Mouse (Mus musculus) midbrain, embryonic 14.5 days (tissue): ENCODE data around the gene Ube2e1. TPM values are rescaled to one million over a fixed set of nuclear protein-coding genes. Genes with fewer than 3 reads are reported as not detected.

Experiments
- ATAC-seq: fragments of 200-750 bp; cut with Nextera tagmentation; 2 replicates; pipeline ENCODE4 v1.8.0; 2017; ENCODE audit warnings: moderate number of reproducible peaks, moderate library complexity; ENCODE audit not compliant: low FRiP score, low TSS enrichment
- DNase-seq: peaks from one replicate; pipeline ENCODE4 v3.0.0-alpha.2; 2015
- H3K27ac ChIP-seq: fragments of 300-500 bp; sonication (generic); replicated peaks from 2 replicates; pipeline ENCODE4 v1.5.1; 2014; ENCODE audit warnings: mild to moderate bottlenecking, low read depth, low read length, moderate library complexity
- H3K27me3 ChIP-seq: fragments of 300-500 bp; sonication (generic); 2 replicates; pipeline ENCODE4 v1.6.1; 2014; ENCODE audit warnings: low read length, control low read depth, mixed read lengths; ENCODE audit not compliant: control insufficient read depth, insufficient read depth
- H3K36me3 ChIP-seq: fragments of 300-500 bp; sonication (generic); 2 replicates; pipeline ENCODE4 v1.6.1; 2014; ENCODE audit warnings: low read length, control low read depth; ENCODE audit not compliant: control insufficient read depth, insufficient read depth
- H3K4me1 ChIP-seq: fragments of 300-500 bp; sonication (generic); 2 replicates; pipeline ENCODE4 v1.6.1; 2014; ENCODE audit warnings: mild to moderate bottlenecking, antibody characterized with exemption, low read length, control low read depth; ENCODE audit not compliant: control insufficient read depth, insufficient read depth
- H3K4me2 ChIP-seq: fragments of 300-500 bp; sonication (generic); 2 replicates; pipeline ENCODE4 v1.6.1; 2014; ENCODE audit warnings: mild to moderate bottlenecking, low read length, moderate library complexity
- H3K4me3 ChIP-seq: fragments of 300-500 bp; sonication (generic); replicated peaks from 2 replicates; pipeline ENCODE4 v1.5.1; 2014; ENCODE audit warnings: low read depth, low read length
- H3K9ac ChIP-seq: fragments of 300-500 bp; sonication (generic); replicated peaks from 2 replicates; pipeline ENCODE4 v1.6.1; 2014; ENCODE audit warnings: mild to moderate bottlenecking, low read length, moderate library complexity
- H3K9me3 ChIP-seq: fragments of 300-500 bp; sonication (generic); 2 replicates; pipeline ENCODE4 v1.6.1; 2016; ENCODE audit warnings: low read length, control low read depth, mixed read lengths; ENCODE audit not compliant: control insufficient read depth
- WGBS: fragments of 180-500 bp; shearing (Covaris S2); extraction: QIAGEN DNeasy Blood & Tissue Kit; methylation state at CpG from one replicate; pipeline ENCODE4 v1.1.7; 2014; 5-methylcytosine and 5-hydroxymethylcytosine counted together
- polyA plus RNA-seq: library from polyadenylated mRNA; unstranded; fragments of >200 nt; fragmentation: Nextera tagmentation; extraction: Ambion mirVana; gene quantifications from 2 replicates; pipeline ENCODE4 v1.2.1, GENCODE M21; 2014

Ube2e1 gene
- polyA plus RNA-seq, result 83.0 and 139 TPM in 2 replicates

DNA sequence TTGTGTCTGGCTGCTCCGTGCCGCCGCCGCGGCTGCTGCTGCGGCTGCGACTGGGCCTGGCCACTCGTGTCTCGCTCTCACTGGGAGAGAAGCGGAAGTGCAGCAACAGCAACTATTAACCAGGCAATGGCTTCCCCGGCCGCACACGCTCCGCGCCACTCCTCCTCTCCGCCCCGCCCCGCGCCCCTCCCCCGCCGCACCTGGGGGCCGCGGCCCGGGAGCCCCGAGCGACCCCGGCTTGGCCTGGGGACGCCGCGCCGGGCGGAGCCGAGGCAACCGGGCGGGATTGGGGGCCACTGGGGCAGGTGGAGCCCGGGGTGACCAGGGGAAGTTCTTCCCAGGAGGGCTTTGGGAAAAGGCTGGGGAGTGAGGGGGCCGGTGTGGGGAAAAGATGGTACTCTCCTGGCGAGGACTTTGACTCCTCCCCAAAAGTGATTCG is at the start of gene Ube2e1:
Gene Ube2e1, minus strand, starts transcription at position 167 of the 439 bp plus-strand sequence.
- under 1% methylated on average over 39 of the region's 39 CpGs for WGBS

DNA sequence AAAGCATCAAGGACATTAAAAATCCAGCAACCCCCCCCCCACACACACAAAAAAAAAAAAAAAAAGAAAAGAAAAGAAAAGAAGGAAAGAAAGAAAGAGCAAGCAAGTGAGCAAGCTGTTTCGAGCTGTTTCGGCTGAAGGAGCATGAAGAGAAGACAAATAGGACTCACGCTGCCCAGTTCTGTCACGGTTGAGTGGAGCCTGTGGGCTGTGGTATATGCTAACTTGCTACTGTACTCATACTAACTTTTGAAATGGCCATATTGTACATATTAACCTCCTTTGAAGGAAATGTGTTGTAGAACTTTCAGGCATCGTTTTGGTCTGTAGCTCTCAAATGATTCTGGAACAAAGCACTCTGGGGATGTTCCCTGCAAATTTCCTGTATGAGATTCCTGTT is 48.2 kb upstream of the Ube2e1 start:
- no peak overlapping the region for H3K4me2 ChIP-seq
- H3K27me3 ChIP-seq, result no peaks in the 10 kb centered on the region
- H3K27ac ChIP-seq, result no peak overlapping the region
- no peak overlapping the region for H3K4me3 ChIP-seq
- H3K9ac ChIP-seq, result no peak overlapping the region
- WGBS, result 61% methylated on average over 5 of the region's 5 CpGs
- no peaks in the 10 kb centered on the region for H3K4me1 ChIP-seq
- H3K36me3 ChIP-seq, result no peaks in the 10 kb centered on the region
- DNase-seq, result no peak
- H3K9me3 ChIP-seq, result no peaks in the 10 kb centered on the region
- ATAC-seq, result no peak

More for the DNA sequence above, at the start of gene Ube2e1:
- Histone ChIP-seq H3K9ac (peak within 1 kb of the TSS; percentile 98), H3K9me3 (no peaks in the 10 kb centered on the region), H3K27me3 (no peaks in the 10 kb centered on the region), H3K27ac (peak within 1 kb of the TSS; percentile 87), H3K4me1 (peaks cover 23% of the 10 kb centered on the region), H3K4me3 (peak within 1 kb of the TSS; percentile 89), H3K36me3 (peaks cover 8% of the 10 kb centered on the region; the same call in 1 of the 2 replicates), H3K4me2 (peak within 1 kb of the TSS; percentile 51)
- peak; percentile 87 for DNase-seq
- ATAC-seq, result peak; percentile 91

DNA sequence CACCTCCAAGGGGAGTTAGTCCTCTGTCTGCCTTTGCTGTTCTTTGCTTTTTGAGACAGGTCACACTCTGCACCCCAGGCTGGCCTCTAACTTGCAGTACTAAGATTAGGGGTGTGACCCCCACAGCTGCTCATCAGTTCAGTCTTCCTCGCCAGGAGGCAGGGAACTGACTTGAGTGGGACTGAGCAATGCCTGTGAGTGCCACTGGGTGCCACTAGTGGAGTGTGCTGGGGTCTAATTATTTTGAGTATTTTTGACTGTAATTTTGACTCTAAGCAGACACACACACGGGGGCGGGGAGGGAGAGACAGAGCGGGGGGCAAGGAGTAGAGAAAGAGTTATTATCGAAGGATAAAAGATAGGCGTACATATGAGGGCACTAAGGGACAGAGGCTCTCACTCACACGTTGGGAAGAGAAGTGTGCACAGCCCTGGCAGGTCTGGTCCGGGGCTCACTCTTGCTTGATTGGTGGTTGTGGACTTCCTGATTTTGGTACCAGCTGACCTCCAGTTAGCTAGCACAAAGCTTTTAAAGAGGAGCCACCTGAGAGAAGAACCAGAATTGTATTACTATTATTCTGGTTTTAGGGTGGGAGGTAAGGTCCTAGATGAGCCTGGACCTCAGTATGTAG is 46.4 kb upstream of the Ube2e1 start:
- DNase-seq (peak; percentile 46), ATAC-seq (no peak)
- no peak overlapping the region for H3K27ac ChIP-seq
- no peak overlapping the region for H3K4me2 ChIP-seq
- H3K9me3 ChIP-seq, result no peaks in the 10 kb centered on the region
- H3K4me1 ChIP-seq, result no peaks in the 10 kb centered on the region; the same call in 1 of the 2 replicates
- H3K4me3 ChIP-seq, result no peak overlapping the region
- WGBS, result 71% methylated on average over 8 of the region's 8 CpGs
- no peak overlapping the region for H3K9ac ChIP-seq
- H3K27me3 ChIP-seq, result no peaks in the 10 kb centered on the region
- H3K36me3 ChIP-seq, result no peaks in the 10 kb centered on the region

DNA sequence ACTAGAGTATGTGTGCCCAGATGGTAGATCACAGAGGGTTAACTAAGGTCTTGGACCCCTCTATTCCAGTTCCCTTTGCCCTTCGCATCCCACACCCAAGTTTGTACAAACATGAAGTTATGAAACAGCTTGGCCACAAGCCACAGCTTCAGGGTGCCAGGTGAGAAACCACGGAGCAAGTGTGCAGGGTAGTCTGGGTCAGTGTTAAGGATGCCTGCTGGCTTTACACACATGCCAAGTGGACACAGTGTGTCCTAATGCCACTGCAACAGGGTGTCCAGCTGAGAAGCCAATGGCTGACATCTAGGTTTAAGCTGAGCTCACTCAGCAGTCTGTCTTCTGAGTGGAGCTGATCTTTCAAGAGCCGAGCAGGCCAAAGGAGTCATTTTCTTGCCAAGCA is 44.5 kb upstream of the Ube2e1 start:
- Histone ChIP-seq H3K27ac (no peak overlapping the region), H3K4me2 (no peak overlapping the region), H3K27me3 (no peaks in the 10 kb centered on the region), H3K9ac (no peak overlapping the region), H3K9me3 (no peaks in the 10 kb centered on the region), H3K36me3 (no peaks in the 10 kb centered on the region), H3K4me1 (no peaks in the 10 kb centered on the region; the same call in 1 of the 2 replicates), H3K4me3 (no peak overlapping the region)
- DNase-seq (no peak), ATAC-seq (no peak)
- 89% methylated on average over 3 of the region's 3 CpGs for WGBS

DNA sequence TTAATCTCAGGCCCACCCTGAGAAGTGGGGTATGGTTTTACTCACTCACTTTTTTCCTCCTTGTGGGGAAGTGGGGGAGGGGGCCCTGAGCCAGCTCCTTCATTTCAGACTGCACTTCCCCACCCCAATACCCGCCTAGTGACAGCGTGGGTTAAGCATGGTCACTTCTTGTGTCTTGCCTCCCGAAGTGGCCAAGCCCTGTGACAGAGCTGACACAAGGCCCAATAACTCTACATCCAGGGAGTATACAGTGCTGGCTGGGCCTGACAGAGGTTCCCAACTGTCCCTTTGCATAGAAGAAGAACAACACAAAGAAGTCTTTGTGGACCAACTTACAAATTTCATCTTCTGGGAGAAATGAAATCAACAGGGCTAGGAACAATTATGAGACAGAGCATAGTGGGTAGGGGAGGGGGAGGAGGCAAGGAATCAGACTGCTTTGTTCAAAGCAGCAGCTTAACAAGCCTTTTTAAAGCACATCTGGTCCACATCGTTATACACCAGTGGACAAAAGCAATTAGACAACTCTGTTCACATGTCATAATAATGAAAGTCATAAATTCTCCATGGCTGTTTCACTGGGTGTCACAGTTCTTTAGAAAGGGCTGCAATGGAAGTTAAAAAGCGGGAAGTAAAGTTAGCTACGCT is 42.2 kb upstream of the Ube2e1 start:
- WGBS, result 50% methylated on average over 6 of the region's 6 CpGs
- Histone ChIP-seq H3K4me3 (no peak overlapping the region), H3K4me2 (no peak overlapping the region), H3K27me3 (no peaks in the 10 kb centered on the region), H3K36me3 (no peaks in the 10 kb centered on the region), H3K4me1 (no peaks in the 10 kb centered on the region; the same call in 1 of the 2 replicates), H3K9ac (no peak overlapping the region), H3K27ac (no peak overlapping the region), H3K9me3 (no peaks in the 10 kb centered on the region)
- ATAC-seq, result no peak
- peak; percentile 5 for DNase-seq

DNA sequence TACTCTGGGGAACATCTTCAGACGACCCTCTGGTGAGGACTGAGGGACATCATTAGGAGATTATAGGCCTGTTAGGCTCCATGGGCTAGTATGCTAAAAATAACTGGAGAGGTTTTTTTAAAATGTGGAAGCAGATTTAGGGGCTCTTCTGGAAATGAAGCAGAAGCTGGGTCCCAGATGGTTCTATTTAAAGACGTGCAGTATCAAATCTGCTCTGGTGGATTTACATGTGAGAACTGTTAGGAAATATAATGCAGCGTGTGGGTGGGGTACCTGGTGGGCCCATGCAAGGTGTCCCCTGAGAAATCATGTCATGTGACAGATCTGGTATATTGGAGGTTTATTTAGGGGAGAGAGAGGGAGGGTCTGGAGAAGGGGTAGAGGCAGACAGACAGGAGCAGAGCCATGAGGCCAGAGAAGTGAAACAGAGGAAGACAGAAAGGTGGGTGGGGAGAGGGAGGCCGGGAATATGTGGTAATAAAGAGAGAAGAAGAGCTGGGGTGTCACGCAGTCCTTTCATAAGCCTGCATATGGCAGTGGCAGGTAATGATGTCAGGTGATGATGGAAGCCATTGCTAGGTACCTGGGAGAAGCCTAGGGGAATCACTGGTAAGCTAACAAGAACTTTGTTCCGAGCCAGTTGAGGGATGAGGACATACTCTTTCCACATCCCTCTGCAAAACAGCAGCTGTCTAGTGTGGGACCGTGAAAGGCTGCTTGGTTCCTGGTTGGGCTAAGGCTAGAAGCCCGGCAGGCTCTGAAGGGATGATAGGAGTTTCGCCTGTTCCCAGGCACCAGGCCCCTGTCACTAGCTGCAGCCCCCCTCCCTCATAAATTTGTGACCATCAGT is 41.3 kb upstream of the Ube2e1 start:
- Histone ChIP-seq H3K27me3 (no peaks in the 10 kb centered on the region), H3K27ac (no peak overlapping the region), H3K4me3 (no peak overlapping the region), H3K4me1 (no peaks in the 10 kb centered on the region; the same call in 1 of the 2 replicates), H3K4me2 (no peak overlapping the region), H3K9me3 (no peaks in the 10 kb centered on the region), H3K9ac (no peak overlapping the region), H3K36me3 (no peaks in the 10 kb centered on the region)
- WGBS, result 85% methylated on average over 9 of the region's 9 CpGs
- no peak for DNase-seq
- no peak for ATAC-seq

DNA sequence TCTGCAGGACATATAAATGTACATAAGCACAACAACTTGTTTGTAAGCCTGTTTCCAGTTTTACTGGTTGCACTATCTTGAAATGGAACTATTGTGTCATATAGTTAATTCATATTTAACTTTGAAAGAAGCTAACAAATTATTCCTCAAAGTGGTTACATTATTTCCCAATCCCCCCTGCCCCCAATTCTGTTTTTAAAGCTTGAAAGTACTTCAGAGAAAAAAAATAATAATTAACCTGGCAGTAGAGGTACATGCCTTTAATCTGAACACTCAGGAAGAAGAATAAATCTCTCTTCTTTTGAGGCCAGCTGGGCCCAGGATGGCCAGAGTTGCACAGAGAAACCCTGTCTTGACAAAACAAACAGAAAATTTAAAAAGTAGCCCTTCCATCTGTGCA is 37.4 kb upstream of the Ube2e1 start:
- H3K4me3 ChIP-seq, result no peak overlapping the region
- no peaks in the 10 kb centered on the region; the same call in 1 of the 2 replicates for H3K4me1 ChIP-seq
- H3K27me3 ChIP-seq, result no peaks in the 10 kb centered on the region
- no peaks in the 10 kb centered on the region for H3K36me3 ChIP-seq
- H3K4me2 ChIP-seq, result no peak overlapping the region
- H3K9ac ChIP-seq, result no peak overlapping the region
- H3K9me3 ChIP-seq, result no peaks in the 10 kb centered on the region
- DNase-seq (no peak), ATAC-seq (no peak)
- H3K27ac ChIP-seq, result no peak overlapping the region

DNA sequence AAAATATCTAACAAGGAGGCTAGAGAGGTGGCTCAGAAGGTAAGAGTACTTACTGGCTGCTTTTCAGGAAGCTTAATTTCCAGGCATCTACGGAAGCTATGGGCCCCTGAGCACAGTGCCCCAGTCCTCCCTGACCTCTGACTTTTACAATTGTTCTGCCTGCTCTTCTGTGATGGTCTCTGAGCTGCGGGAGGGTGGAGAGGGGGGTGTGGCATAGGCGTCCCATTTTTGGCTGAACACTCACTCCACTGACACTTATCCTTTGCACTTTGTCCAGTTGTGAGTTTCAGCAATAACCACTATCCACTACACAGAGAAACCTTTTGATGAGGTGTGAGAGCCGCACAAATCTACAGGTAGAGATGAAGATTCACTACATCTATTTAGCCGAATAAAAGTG is 35.4 kb upstream of the Ube2e1 start:
- no peak overlapping the region for H3K27ac ChIP-seq
- 35% methylated on average over 5 of the region's 5 CpGs for WGBS
- H3K4me3 ChIP-seq, result no peak overlapping the region
- no peaks in the 10 kb centered on the region for H3K27me3 ChIP-seq
- ATAC-seq (no peak), DNase-seq (no peak)
- H3K9me3 ChIP-seq, result no peaks in the 10 kb centered on the region
- H3K9ac ChIP-seq, result no peak overlapping the region
- no peaks in the 10 kb centered on the region for H3K4me1 ChIP-seq
- no peak overlapping the region for H3K4me2 ChIP-seq
- no peaks in the 10 kb centered on the region for H3K36me3 ChIP-seq
